Mouse (Mus musculus): ENCODE data around the gene Ncoa7. TPM values are rescaled to one million over a fixed set of nuclear protein-coding genes. Genes with fewer than 3 reads are reported as not detected.
A peak's percentile ranks its signal among the peaks of the same experiment; 100 is the strongest.

Ncoa7 gene
- polyA plus RNA-seq, 1 experiment: 3.7 TPM

- Histone ChIP-seq H3K27ac (ENCODE audit: insufficient read depth, low read length) (peak overlapping the region; percentile 28; the same call in 1 of the 2 replicates), H3K36me3 (ENCODE audit: control insufficient read depth, insufficient read depth, low read length) (no peaks in the 10 kb centered on the region), H3K4me1 (ENCODE audit: control insufficient read depth, insufficient read depth, insufficient read length) (peaks cover 8% of the 10 kb centered on the region; the same call in 1 of the 2 replicates), H3K27me3 (ENCODE audit: control insufficient read depth, insufficient read depth, low read length) (peaks cover 19% of the 10 kb centered on the region), H3K4me3 (ENCODE audit: extremely low read depth, insufficient read depth, insufficient read length) (peak overlapping the region; percentile 60)
- no peak for DNase-seq (ENCODE audit: low read depth in 1 of 2, low spot score in 2 of 2)
- TF ChIP-seq CTCF (IDR thresholded peaks at IDR 0.05; ENCODE audit: extremely low read depth, insufficient read depth, insufficient read length, insufficient replicate concordance) (no peak), POLR2A (IDR thresholded peaks at IDR 0.05; ENCODE audit: low read depth, low read length) (no peak)
- WGBS: 3% methylated on average over 29 of the region's 29 CpGs
These were observed 39.1 kb upstream of the Ncoa7 start for GRCm38 (mm10) chr10:30842228-30842627.

GRCm38 (mm10) chr10:30840824-30841223 lies 37.7 kb upstream of the Ncoa7 start:
- Histone ChIP-seq H3K4me3 (ENCODE audit: extremely low read depth, insufficient read depth, insufficient read length) (no peak overlapping the region), H3K27ac (ENCODE audit: insufficient read depth, low read length) (no peak overlapping the region), H3K36me3 (ENCODE audit: control insufficient read depth, insufficient read depth, low read length) (no peaks in the 10 kb centered on the region), H3K4me1 (ENCODE audit: control insufficient read depth, insufficient read depth, insufficient read length) (peaks cover 8% of the 10 kb centered on the region; the same call in 1 of the 2 replicates), H3K27me3 (ENCODE audit: control insufficient read depth, insufficient read depth, low read length) (peaks cover 19% of the 10 kb centered on the region)
- no peak for TF ChIP-seq POLR2A (IDR thresholded peaks at IDR 0.05; ENCODE audit: low read depth, low read length)
- no peak for TF ChIP-seq CTCF (IDR thresholded peaks at IDR 0.05; ENCODE audit: extremely low read depth, insufficient read depth, insufficient read length, insufficient replicate concordance)
- WGBS: 85% methylated on average over 5 of the region's 5 CpGs
- no peak for DNase-seq (ENCODE audit: low read depth in 1 of 2, low spot score in 2 of 2)

- no peak overlapping the region for H3K4me3 ChIP-seq (ENCODE audit: extremely low read depth, insufficient read depth, insufficient read length)
- no peak for DNase-seq (ENCODE audit: low read depth in 1 of 2, low spot score in 2 of 2)
- H3K36me3 ChIP-seq (ENCODE audit: control insufficient read depth, insufficient read depth, low read length): no peaks in the 10 kb centered on the region
- peaks cover 11% of the 10 kb centered on the region for H3K27me3 ChIP-seq (ENCODE audit: control insufficient read depth, insufficient read depth, low read length)
- no peak for TF ChIP-seq CTCF (IDR thresholded peaks at IDR 0.05; ENCODE audit: extremely low read depth, insufficient read depth, insufficient read length, insufficient replicate concordance)
- TF ChIP-seq POLR2A (IDR thresholded peaks at IDR 0.05; ENCODE audit: low read depth, low read length): no peak
- no peak overlapping the region for H3K27ac ChIP-seq (ENCODE audit: insufficient read depth, low read length)
- peaks cover 6% of the 10 kb centered on the region; the same call in 1 of the 2 replicates for H3K4me1 ChIP-seq (ENCODE audit: control insufficient read depth, insufficient read depth, insufficient read length)
- 17% methylated on average over 1 of the region's 1 CpGs for WGBS
These were observed 35.1 kb upstream of the Ncoa7 start for GRCm38 (mm10) chr10:30838188-30838587.

DNA sequence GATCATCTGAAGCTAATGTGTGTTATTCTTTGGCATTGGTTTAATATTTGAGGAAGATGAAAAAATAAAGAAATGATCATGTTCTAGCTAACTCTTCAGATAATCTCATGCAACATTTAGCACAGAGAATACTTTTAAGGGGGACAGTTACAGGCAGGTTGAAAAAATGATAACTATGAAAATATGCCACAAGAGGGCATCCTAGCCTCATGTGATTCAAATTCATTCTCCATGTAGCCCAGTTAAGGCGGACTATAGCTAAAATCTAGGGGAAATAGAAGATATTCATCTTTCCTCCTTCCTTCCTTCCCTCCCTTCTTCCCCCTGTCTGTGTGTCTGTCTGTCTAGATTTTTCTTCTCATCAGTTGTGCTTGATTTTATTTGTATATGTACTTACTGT lies 21.9 kb upstream of the Ncoa7 start:
- no peaks in the 10 kb centered on the region for H3K4me1 ChIP-seq (ENCODE audit: control insufficient read depth, insufficient read depth, insufficient read length)
- no peaks in the 10 kb centered on the region for H3K36me3 ChIP-seq (ENCODE audit: control insufficient read depth, insufficient read depth, low read length)
- no peak overlapping the region for H3K4me3 ChIP-seq (ENCODE audit: extremely low read depth, insufficient read depth, insufficient read length)
- H3K27me3 ChIP-seq (ENCODE audit: control insufficient read depth, insufficient read depth, low read length): no peaks in the 10 kb centered on the region
- 3% methylated on average over 1 of the region's 1 CpGs for WGBS
- no peak for DNase-seq (ENCODE audit: low read depth in 1 of 2, low spot score in 2 of 2)
- H3K27ac ChIP-seq (ENCODE audit: insufficient read depth, low read length): no peak overlapping the region
- no peak for TF ChIP-seq POLR2A (IDR thresholded peaks at IDR 0.05; ENCODE audit: low read depth, low read length)
- TF ChIP-seq CTCF (IDR thresholded peaks at IDR 0.05; ENCODE audit: extremely low read depth, insufficient read depth, insufficient read length, insufficient replicate concordance): no peak

- Histone ChIP-seq H3K36me3 (ENCODE audit: control insufficient read depth, insufficient read depth, low read length) (no peaks in the 10 kb centered on the region), H3K27ac (ENCODE audit: insufficient read depth, low read length) (no peak overlapping the region), H3K27me3 (ENCODE audit: control insufficient read depth, insufficient read depth, low read length) (no peaks in the 10 kb centered on the region), H3K4me1 (ENCODE audit: control insufficient read depth, insufficient read depth, insufficient read length) (peaks cover 3% of the 10 kb centered on the region; the same call in 1 of the 2 replicates), H3K4me3 (ENCODE audit: extremely low read depth, insufficient read depth, insufficient read length) (peak overlapping the region; percentile 51)
- peak; percentile 49 to 78 for DNase-seq (ENCODE audit: low read depth in 1 of 2, low spot score in 2 of 2)
- 1% methylated on average over 11 of the region's 11 CpGs for WGBS
- TF ChIP-seq POLR2A (IDR thresholded peaks at IDR 0.05; ENCODE audit: low read depth, low read length): no peak
- peak; percentile 35; the same call in 1 of the 2 replicates for TF ChIP-seq CTCF (IDR thresholded peaks at IDR 0.05; ENCODE audit: extremely low read depth, insufficient read depth, insufficient read length, insufficient replicate concordance)
These were observed 7.8 kb upstream of the Ncoa7 start for GRCm38 (mm10) chr10:30810967-30811293.

DNA sequence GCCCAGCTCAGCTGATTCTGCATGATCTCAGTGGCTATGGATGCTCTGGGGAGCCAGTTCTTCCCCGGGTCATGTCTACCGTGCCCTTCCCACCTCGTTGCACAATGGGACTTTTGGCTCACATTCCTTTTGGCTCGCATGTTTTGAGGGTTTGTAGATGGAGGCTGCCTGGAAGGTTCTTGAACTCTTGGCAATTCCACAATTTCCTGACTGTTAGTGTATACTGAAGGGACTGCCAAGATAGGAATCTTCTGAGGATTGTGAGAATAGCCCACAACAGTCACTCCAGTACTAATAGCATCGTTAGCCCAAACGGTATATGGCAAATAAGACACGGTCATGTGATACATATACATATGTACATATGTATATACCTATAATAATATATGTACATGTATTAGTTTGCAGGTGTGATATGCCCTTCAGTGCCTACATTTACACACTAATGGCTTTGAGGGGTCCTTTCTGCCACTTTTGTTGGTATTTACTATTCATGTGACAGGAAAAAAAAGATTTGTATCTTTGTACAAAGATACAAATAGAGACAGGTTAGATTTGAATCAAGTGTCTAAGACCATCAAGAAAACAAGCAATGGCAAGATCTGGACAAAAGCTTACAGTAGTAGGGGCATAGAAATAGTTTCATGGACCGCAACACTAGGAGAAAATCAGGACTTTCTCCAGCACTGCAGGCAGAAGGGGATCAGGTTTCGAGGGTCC lies 7.3 kb upstream of the Ncoa7 start:
- Histone ChIP-seq H3K4me3 (ENCODE audit: extremely low read depth, insufficient read depth, insufficient read length) (peak overlapping the region; percentile 51), H3K27ac (ENCODE audit: insufficient read depth, low read length) (no peak overlapping the region), H3K4me1 (ENCODE audit: control insufficient read depth, insufficient read depth, insufficient read length) (peaks cover 3% of the 10 kb centered on the region; the same call in 1 of the 2 replicates), H3K36me3 (ENCODE audit: control insufficient read depth, insufficient read depth, low read length) (no peaks in the 10 kb centered on the region), H3K27me3 (ENCODE audit: control insufficient read depth, insufficient read depth, low read length) (no peaks in the 10 kb centered on the region)
- DNase-seq (ENCODE audit: low read depth in 1 of 2, low spot score in 2 of 2): no peak
- WGBS: 37% methylated on average over 9 of the region's 9 CpGs
- TF ChIP-seq POLR2A (IDR thresholded peaks at IDR 0.05; ENCODE audit: low read depth, low read length) (no peak), CTCF (IDR thresholded peaks at IDR 0.05; ENCODE audit: extremely low read depth, insufficient read depth, insufficient read length, insufficient replicate concordance) (no peak)

Data from spleen, adult 2 months (tissue).